Mouse (Mus musculus): ENCODE results near the gene Slc29a3.
"Not testable (repeated sequence)": the region's sequence is repeated elsewhere in the genome, so short reads cannot be mapped to it uniquely, and the experiment has no call there.

Gene Slc29a3

GRCm38 (mm10) chr10:60718491-60718890, 34.1 kb downstream of the Slc29a3 start:
- CTCF ChIA-PET: interaction anchor here in 1 of 4 experiments (1.1 kb wide), 1 partner anchor 41 kb away, joined by 4 read pairs; no protein-coding TSS in a partner anchor
- POLR2A ChIA-PET: interaction anchor here in 3 of 4 experiments (0.5 to 1.1 kb wide), 6 partner anchors 9 to 788 kb away, joined by 3 to 4 read pairs (median 4); partner anchors contain the start of gene Slc29a3 (in 2 of the 3)

DNA sequence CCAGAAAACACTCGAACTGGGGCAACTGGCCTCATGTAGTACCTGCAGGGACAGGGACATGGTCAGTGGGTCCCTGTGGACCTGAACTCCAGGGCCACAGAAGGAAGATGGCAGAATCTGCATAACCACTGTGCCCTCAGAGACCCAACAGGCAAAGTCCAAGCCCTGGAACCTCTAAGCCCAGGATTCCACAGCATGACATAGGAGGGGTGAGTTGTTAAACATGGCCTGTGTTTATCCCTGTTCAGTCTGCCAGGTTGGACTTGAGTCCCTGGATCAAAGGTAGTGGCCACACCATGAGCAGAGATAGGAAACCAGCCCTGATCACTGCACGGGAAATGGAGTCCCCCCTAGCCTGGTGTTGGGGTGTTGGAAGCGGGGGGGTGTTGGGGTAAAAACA, 36.1 kb downstream of the Slc29a3 start:
- ChIA-PET POLR2A (no interaction called here), CTCF (interaction anchor here in 1 of 4 experiments (0.8 kb wide), 1 partner anchor 44 kb away, joined by 3 read pairs; no protein-coding TSS in a partner anchor)

DNA sequence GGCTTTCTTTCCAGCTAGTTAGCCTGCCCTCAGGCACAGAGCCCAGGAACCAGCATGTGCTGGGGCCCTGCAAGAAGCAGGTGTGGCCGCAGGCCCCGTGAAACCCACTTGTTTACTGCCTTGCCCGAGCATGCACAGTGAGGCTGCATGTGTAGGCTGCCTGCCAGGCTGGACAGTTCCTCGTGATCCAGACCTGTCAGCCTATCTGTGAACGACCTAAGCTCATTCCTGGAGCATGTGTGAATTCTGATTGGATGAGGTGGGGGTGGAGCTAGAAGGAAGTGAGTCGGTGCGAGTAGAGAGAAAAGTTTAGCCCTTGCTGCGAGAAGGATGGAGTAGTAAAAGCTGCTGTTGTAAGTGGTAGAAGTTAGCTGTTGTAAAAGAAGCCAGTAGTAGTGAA, 40.3 kb downstream of the Slc29a3 start:
- POLR2A ChIA-PET: not testable (repeated sequence)
- CTCF ChIA-PET: interaction anchor here in 2 of 4 experiments (0.7 to 1.5 kb wide), 2 partner anchors 41 to 624 kb away, joined by 3 read pairs; partner anchors contain the start of gene Slc29a3 (in 1 of the 2)

GRCm38 (mm10) chr10:60708837-60709236, 43.8 kb downstream of the Slc29a3 start:
- CTCF ChIA-PET: interaction anchor here in 2 of 4 experiments (0.6 to 1.5 kb wide), 2 partner anchors 12 to 29 kb away, joined by 3 to 4 read pairs; no protein-coding TSS in a partner anchor
- POLR2A ChIA-PET: interaction anchor here in 2 of 4 experiments (0.6 to 1.6 kb wide), 5 partner anchors 10 to 18 kb away, joined by 3 to 4 read pairs (median 3); no protein-coding TSS in a partner anchor

GRCm38 (mm10) chr10:60706268-60706667, 46.3 kb downstream of the Slc29a3 start:
- CTCF ChIA-PET: no interaction called here
- POLR2A ChIA-PET: interaction anchor here in 2 of 4 experiments (0.6 to 1.2 kb wide), 2 partner anchors 11 to 13 kb away, joined by 3 to 4 read pairs; no protein-coding TSS in a partner anchor

- ChIA-PET POLR2A (interaction anchor here in 2 of 4 experiments (0.6 to 1.2 kb wide), 3 partner anchors 12 to 660 kb away, joined by 4 read pairs; no protein-coding TSS in a partner anchor), CTCF (interaction anchor here in 2 of 4 experiments (0.7 kb wide), 2 partner anchors 121 to 400 kb away, joined by 4 read pairs; no protein-coding TSS in a partner anchor)
These were observed 47.5 kb downstream of the Slc29a3 start for GRCm38 (mm10) chr10:60705134-60705533.

DNA sequence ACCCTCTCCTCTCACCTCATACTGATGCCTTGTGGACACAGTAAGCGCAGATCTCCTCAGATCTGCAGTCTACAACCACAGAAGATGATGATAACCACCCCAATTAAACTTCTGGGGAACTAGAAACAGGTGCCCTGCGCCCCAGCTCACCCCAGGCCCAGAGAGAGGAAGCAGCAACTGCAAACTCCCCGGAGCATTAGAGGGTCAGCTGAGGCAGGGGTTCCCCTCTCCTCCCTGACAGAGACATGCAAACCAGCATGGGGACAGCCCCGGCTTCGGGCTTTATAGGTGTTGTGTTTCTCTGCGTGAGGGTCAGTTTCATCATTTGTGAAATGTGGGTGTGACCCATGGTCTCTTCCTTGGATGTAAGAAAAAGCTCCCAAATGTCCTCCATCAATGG, 54.8 kb downstream of the Slc29a3 start:
- ChIA-PET POLR2A (interaction anchor here in 2 of 4 experiments (1.2 to 1.3 kb wide), 2 partner anchors 26 to 55 kb away, joined by 3 read pairs; partner anchors contain the start of gene Slc29a3 (in 1 of the 2)), CTCF (interaction anchor here (0.6 to 3.2 kb wide), 18 partner anchors 11 to 296 kb away, joined by 3 to 14 read pairs (median 4); partner anchors contain the start of gene Slc29a3 (in 1 of the 4))

- ChIA-PET POLR2A (interaction anchor here in 2 of 4 experiments (0.8 to 1.3 kb wide), 3 partner anchors 9 to 56 kb away, joined by 3 read pairs; partner anchors contain the start of gene Slc29a3 (in 1 of the 2)), CTCF (interaction anchor here (0.6 to 3.2 kb wide), 30 partner anchors 9 to 1342 kb away, joined by 3 to 14 read pairs (median 4); partner anchors contain the start of genes Sar1a (in 1 of the 4), Slc29a3 (in 1 of the 4) and Vsir (in 1 of the 4))
These were observed 55.6 kb downstream of the Slc29a3 start for GRCm38 (mm10) chr10:60696975-60697374.

DNA sequence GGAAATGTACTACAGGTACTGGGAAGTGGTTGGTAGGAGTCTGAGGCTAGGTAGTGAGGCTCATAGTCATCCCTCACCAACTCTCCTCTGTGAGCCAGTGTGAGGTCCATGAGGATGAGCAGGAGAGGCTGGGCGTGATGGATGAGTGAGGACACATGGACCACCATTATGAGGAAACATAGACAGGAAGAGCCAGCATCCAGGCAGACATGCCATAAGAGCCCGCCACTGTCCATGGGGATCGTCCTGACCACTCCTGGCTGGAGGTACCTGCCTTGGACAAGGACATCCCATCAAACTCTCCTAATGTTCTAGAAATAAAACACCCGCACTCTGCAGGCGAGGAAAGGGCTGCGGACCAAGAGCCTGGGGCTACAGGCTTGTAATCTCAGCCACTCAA, 56.2 kb downstream of the Slc29a3 start, which contains the start of gene Cdh23:
Gene Cdh23, minus strand, starts transcription at position 101 of the 400 bp plus-strand sequence.
- CTCF ChIA-PET: interaction anchor here (0.6 to 3.2 kb wide), 25 partner anchors 9 to 1343 kb away, joined by 3 to 14 read pairs (median 4); partner anchors contain the start of genes Sar1a (in 1 of the 4), Slc29a3 (in 1 of the 4) and Vsir (in 1 of the 4)
- POLR2A ChIA-PET: interaction anchor here in 2 of 4 experiments (0.8 to 1.3 kb wide), 3 partner anchors 9 to 57 kb away, joined by 3 read pairs; partner anchors contain the start of gene Slc29a3 (in 1 of the 2)

DNA sequence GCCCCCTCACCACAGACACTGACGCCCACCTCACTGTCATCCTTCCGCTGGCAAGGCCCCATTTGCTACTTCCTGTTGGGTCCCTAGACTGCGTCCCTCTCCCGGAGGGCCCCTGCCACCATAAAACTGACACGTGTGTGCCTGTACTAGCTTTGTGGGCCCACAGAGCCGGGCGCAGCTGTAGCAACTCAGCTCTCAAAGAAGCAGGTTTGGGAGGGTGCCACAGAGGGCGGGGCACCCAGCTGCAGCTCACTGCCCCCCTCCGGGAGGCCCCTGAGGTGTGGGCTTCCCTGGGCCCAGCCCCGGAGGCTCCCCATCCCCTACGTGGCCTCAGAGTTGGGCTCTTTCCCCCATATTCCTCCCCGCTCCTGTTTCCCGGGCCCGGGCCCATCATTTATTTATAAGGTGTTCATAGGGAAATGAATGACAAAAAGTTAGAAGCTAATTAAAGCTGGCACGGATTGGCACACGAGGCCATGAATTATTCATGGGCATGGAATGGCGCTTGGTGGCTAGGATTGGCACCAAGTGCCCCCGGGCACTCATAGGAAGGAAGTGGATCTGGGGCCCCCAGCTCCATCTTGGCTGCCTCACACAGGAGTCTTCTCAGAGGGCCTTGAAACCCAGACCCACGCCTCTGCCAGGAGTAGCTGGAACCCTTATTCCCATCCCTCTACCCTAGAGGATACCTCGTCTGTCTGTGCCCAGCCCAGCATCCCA, 60.8 kb downstream of the Slc29a3 start:
- ChIA-PET POLR2A (interaction anchor here in 2 of 4 experiments (1.0 to 1.8 kb wide), 2 partner anchors 47 to 61 kb away, joined by 3 to 5 read pairs; partner anchors contain the start of gene Slc29a3 (in 1 of the 2)), CTCF (interaction anchor here in 3 of 4 experiments (0.6 to 2.3 kb wide), 4 partner anchors 68 to 217 kb away, joined by 5 to 7 read pairs (median 6); no protein-coding TSS in a partner anchor)

GRCm38 (mm10) chr10:60690960-60691359, 61.6 kb downstream of the Slc29a3 start:
- ChIA-PET POLR2A (interaction anchor here in 3 of 4 experiments (0.6 to 1.8 kb wide), 10 partner anchors 18 to 645 kb away, joined by 3 to 6 read pairs (median 3); partner anchors contain the start of gene Slc29a3 (in 1 of the 3)), CTCF (interaction anchor here in 3 of 4 experiments (0.6 to 2.3 kb wide), 4 partner anchors 69 to 584 kb away, joined by 3 to 7 read pairs (median 6); no protein-coding TSS in a partner anchor)

- ChIA-PET POLR2A (interaction anchor here in 1 of 4 experiments (0.5 to 1.8 kb wide), 2 partner anchors 63 to 94 kb away, joined by 3 to 6 read pairs; partner anchors contain the start of gene Slc29a3), CTCF (interaction anchor here in 2 of 4 experiments (0.5 to 2.3 kb wide), 2 partner anchors 66 to 71 kb away, joined by 3 to 7 read pairs; no protein-coding TSS in a partner anchor)
These were observed 63.2 kb downstream of the Slc29a3 start for GRCm38 (mm10) chr10:60689396-60689795.

DNA sequence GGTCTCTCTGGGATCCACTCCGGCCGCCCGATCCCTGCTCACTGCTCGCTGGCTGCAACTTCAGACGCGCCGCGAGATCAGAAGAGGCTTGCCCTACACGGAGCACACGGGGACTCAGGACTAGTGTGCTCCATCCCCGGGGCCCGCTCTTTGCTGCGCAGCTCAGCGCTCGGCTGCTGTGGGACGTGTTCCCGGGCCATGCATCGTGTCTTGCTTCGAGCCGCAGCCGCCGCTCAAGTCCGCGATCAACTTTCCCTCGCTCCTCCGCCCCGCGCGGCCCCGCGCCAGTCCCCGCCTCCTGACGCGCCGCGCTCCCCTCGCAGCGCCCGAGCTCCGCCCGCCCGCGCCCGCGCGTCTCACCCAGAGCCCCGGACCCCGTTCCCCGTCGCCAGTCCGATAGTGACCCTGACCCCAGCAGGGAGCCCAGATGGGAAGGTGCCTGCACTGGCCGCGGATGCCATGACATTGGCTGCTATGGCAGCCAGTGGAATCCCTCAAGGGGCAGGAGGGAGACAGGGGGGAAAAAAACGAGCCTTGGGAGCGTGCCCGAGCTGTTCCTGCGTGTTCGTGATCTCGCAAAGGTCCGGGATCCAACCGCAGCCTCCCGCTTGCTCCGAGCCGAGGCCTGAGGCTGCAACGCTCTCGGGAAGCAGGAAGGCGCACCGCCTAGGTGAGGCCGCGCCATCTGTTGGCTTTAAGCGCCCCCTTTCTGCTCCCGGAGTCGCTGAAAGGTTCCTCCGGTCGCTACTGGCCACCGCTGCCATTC, 65.4 kb downstream of the Slc29a3 start:
- ChIA-PET POLR2A (interaction anchor here in 3 of 4 experiments (0.6 to 1.4 kb wide), 5 partner anchors 9 to 71 kb away, joined by 3 to 4 read pairs (median 3); partner anchors contain the start of genes Cdh23 (in 1 of the 3) and Slc29a3 (in 1 of the 3)), CTCF (interaction anchor here (0.6 to 3.9 kb wide), 11 partner anchors 9 to 382 kb away, joined by 3 to 14 read pairs (median 3); partner anchors contain the start of genes Cdh23 (in 2 of the 4) and Slc29a3 (in 1 of the 4))

- ChIA-PET CTCF (interaction anchor here (0.6 to 3.9 kb wide), 9 partner anchors 10 to 381 kb away, joined by 3 to 14 read pairs (median 4); partner anchors contain the start of genes Cdh23 (in 2 of the 4) and Slc29a3 (in 1 of the 4)), POLR2A (interaction anchor here in 2 of 4 experiments (0.8 to 1.4 kb wide), 3 partner anchors 28 to 70 kb away, joined by 3 to 4 read pairs (median 4); partner anchors contain the start of gene Slc29a3 (in 1 of the 2))
These were observed 66.0 kb downstream of the Slc29a3 start for GRCm38 (mm10) chr10:60686641-60686975.

GRCm38 (mm10) chr10:60685764-60686640, 66.6 kb downstream of the Slc29a3 start:
- ChIA-PET POLR2A (interaction anchor here in 2 of 4 experiments (1.3 to 1.4 kb wide), 2 partner anchors 28 to 67 kb away, joined by 4 read pairs; partner anchors contain the start of gene Slc29a3 (in 1 of the 2)), CTCF (interaction anchor here in 2 of 4 experiments (1.1 to 3.9 kb wide), 4 partner anchors 11 to 380 kb away, joined by 3 to 14 read pairs (median 4); partner anchors contain the start of gene Cdh23 (in 1 of the 2))

DNA sequence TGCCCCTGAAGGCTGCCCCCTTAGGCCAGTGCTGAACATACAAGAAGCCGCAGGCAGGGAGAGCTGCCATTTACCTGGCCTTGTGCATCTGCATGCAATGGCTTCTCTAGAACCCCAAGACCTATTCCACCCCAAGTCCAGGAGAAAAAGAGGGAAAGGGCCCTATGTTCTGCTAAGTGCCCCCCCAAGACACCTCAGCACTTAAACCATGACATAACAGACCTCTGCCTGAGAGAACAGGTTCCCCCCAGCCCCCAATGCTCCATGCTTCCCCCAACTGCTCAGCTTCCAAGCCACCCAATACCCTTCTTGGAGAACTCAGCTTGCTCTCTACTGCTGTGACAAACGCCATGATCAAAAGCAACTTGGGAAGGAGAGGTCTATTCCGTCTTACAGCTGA, 73.7 kb downstream of the Slc29a3 start:
- POLR2A ChIA-PET: interaction anchor here in 1 of 4 experiments (0.5 kb wide), 1 partner anchor 32 kb away, joined by 3 read pairs; no protein-coding TSS in a partner anchor
- CTCF ChIA-PET: interaction anchor here in 1 of 4 experiments (0.7 kb wide), 1 partner anchor 31 kb away, joined by 8 read pairs; no protein-coding TSS in a partner anchor

Measured in embryonic stem cell, embryonic (primary cell).